Mouse (Mus musculus) T-cell, adult 2 months (primary cell): ENCODE results near the gene Grifin.

Experiments
- DNase-seq: peaks from one replicate; pipeline ENCODE4 v3.0.0; 2022; ENCODE audit warnings: low spot score

The Grifin gene

DNA sequence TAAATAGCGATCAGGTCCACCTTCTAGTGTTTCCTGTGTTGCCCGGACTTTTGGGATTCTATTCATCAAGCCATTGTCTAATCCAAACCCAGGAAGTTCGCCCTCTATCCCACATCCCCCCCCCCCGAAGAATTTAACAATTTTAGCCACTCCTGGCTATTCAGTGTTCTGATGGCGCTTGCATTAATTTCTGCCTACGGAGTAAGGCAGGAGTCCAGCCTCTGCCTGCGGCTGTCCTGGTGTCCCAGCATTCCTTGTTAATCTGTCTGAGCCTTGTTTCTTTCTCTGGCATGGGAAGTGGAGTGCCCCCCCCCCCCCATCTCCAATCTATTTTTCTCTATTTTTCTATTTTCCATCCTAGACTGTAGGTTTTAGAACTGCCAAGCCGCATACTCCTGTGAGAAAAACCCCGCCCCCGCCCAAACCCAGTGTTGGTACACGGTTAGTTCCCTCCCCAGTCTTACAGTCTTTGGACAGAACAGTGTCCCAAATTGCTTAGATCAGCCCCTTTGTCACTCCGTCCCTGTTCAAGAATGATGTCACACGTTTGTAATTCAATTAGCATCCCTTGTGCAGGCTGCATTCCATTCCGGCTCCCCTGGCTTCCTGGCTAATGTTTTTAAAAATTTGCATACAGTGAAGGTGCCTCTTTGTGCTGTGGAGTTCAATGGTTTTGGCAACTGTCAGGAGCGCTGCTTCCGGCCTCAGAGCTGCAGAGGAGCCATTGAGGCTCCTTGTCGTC, 15.4 kb downstream of the Grifin start:
- no peak for DNase-seq

DNA sequence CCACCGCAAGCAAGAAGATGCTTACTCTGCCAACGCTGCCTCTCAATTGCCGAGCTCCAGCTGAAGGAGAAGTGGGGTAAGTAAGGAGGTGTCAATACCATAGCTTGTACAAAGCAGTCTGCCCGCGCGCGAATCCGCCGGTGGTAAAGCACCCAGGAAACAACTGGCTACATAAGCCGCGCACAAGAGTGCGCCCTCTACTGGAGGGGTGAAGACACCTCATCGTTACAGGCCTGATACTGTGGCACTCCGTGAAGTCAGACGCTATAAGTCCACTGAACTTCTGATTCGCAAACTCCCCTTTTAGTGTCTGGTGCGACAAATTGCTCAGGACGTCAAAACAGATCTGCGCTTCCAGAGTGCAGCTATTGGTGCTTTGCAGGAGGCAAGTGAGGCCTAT, 18.5 kb downstream of the Grifin start:
- DNase-seq, result no peak

DNA sequence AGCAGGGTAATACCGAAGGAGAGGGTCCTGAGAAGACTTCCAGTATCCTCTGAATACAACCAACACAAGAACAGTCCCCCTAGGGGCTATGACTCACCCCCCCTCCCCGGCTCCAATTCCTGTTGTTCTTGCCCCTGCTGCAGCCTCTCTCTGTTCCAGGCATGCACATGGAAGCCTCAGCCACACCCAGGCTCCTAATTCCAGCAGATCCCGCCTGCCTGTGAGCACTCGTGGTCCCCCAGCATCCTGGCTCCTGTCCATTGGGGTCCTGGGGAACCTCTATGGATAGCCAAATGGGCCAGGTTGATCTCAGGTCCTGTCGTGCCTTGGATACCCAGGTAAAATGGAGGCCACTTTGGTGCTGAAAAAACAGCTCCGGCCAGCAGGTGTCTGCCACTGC, 19.2 kb downstream of the Grifin start:
- no peak for DNase-seq

DNA sequence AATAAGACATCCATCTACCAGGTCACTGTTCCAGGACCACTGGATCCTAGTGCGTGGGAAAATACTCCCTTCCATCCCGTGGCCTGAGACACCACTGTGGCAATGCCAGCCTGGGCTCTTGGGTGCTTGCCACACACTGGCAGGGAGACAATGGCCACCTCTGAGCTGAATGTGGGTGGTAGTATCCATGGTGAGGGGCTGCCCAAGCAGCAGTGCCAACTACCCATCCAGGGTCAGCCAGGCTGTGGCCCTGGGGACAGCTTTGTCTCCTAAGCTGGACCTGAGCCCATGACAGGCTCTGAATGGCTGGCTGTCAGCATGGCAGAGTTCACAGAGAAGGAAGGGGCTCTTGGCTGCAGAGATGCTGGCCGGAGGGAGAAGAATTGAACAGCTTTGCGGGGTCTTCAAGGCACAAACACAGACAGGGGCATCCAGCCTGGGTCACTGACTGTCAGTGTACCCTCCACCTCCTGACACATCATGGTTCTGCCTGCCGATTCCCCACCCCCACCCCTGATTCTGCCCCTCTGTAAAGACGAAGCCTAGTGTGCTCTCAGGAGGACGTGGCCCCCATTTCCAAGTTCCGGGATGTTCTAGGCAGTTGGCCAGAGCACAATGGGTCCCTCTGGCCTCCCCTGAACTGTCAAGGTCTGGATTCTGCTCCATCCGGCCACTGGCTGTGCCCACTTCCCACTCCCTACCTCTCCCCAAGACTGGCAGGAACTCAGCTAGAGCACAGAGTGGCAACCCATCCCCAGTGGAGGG, 21.9 kb downstream of the Grifin start:
- DNase-seq, result no peak

DNA sequence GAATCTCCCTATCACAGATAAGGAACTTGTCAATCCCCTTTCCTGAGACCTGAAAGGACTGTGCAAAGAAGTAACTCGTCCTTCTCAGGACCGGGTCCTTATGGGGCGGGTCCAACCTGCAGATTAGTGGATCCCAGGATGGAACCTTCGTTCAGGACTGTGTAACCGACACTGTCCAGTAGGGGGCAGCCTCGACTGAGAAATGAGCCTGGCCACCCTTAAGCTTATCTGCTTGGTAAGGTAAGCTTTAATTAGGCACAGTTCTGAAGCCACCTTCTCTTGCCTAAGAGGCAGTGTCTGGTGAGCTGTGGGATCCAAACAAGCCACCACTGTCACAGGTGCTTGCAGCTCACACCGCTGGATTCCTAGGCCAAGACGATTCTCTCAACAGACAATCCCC, 24.8 kb downstream of the Grifin start:
- peak; percentile 82 for DNase-seq

DNA sequence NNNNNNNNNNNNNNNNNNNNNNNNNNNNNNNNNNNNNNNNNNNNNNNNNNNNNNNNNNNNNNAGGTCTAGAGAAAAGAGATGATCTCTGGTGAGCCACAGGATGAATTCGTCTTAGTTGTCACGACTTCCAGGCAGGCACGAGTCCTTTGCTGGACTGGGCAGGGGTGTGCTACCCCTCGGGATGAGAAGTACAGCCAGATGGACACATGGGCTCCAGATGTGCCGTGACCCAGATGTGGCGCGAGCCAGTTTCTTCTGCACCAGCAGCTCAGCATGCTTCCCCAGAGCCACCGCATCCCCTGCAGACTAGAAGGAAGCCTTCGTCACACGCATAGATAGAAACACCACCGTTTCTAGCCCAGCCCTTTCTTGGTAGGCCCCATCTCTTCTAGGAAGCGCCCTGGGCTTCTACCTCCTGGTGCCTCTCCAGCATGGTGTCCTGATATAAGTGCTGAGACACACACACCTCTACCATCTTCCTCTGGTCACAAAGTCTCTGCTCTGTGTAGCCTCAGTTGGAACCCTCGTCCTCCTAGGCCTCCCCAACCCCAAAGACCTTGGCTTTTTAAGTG, 26.7 kb downstream of the Grifin start:
- no peak for DNase-seq

DNA sequence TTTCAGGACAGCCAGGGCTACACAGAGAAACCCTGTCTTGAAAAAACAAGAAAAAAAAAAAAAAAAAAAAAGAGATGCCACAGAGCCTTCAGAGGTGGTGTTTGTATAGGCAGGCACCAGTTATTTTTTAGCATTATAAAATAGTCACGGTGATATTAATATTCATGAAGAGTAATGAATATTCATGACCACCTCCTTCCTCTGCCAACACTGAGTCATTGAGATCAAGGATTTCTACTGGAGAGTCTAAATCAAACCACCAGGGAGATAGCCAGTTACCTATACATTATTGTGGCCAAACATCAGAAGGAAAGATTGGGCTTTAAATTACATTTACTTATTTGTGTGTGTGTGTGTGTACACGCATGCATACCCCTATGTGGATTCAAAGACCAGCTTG, 38.1 kb downstream of the Grifin start:
- DNase-seq, result no peak

DNA sequence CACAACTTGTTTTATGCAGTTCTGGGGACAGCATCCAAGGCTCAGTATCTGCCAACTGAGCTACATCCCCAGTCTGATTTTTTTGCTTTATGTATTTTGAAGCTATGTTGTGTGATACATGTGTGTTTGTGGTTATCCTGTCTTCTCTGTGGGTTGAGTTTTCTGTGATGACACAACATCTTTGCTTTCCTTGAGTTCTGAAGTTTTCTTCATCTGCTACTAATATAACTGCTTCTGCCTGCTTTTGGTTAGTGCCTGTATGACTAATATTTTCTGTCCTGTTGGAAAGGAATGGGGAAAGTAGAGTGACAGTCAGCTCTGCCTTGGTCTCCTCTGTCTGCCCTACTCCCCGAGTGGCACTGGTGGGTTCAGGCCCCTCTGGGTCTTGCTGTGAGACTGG, 43.7 kb downstream of the Grifin start:
- no peak for DNase-seq

DNA sequence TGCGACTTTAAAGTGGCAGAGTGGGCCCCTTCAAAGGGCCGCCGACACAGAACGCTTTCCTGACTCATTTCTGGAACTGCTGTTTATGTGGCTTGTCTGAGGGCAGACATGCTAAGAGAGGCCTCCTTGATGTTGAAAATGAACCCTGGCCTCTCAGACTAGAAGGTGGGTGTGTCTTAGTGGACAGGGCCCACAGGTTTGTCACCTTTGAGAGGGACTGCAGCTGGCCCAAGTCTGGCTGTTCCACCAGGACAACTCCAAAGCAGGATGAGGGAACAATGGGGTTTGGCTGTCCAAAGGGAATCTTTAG, 47.0 kb downstream of the Grifin start:
- DNase-seq, result no peak

DNA sequence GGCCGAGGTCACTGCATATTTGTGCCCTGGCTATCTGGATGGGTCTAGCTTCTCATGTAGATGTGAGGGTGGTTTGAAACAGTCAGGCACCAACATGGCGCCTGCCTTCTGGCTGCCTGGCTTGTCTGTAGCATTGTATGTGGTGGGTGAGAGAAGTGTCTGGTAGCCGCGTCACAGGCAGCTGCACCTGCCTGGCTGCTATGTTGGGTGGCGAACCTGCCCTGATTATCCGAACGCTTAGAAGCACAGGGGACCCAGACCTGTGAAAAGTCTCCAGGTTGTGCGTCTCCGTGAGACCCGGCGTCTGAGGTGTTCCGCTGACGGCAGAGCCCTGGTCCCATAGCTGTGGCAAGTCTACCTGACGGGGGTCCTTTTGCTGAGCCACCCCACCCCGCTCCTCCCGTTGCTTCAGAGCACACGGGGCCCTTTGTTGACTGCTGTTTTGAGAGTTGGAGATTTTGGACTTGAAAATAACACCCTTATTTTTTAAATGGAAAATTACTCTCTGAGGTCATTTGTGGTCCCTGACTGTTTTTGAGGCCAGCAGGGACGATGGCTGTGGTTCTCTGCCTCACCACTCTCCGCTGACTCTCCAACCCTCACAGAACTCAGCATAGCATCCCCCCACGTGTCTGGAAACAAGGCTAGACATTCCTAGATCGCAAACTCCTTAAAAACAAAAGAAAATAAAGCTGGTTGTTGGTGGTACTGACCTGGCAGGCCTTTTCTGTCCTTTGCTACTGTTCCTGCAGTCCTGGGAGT, 47.5 kb downstream of the Grifin start:
- no peak for DNase-seq

DNA sequence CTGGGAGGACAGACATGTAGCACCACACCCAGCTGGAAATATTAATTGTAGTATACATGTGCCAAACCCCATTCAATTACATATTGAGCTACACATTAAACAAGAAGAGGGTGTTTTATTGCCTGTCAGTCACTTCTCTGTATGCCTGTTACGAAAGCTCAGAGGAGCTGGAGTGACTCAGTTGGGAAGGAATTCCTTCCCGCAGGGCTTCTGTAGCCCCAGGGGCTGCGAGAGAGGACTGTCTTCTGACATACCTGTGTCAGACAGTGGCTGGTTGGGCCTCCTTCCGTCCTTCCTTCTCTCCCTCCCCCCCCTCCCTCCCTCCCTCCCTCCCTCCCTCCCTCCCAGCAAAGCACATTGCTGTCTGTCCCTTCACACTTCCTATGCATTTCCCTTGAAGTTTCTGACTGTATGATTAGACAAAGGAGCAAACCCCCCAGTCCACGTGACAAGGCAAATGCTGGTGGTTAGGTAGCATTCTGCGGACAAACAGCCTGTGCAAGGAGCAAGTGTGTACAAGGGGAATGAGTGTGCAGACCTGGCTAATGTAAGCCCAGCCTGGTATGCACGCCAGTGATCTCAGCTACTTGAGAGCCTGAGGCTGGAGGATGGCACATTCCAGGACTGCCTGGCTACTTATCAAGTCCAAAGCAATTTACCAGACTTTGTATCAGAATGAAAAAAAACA, 49.9 kb downstream of the Grifin start:
- no peak for DNase-seq

DNA sequence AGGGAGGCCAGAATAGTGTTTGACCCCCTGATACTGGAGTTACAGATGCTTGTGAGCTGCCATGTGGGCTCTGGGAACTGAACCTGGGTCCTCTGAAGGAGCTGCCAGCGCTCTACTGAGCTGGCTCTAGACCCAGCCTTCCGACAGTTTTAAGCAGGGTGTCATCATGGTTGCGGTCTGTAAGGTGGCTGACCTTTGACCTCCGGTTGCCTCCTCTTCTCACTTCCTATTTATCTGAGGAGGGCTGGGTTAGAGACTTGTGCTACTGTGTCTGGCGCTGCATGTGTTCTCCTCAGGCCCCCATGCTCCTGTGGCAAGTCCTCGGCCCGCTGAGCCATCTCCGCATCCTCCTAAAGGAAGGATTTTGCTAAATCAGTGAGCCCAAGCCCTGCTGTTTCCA, 51.0 kb downstream of the Grifin start:
- no peak for DNase-seq
